Mouse (Mus musculus) c-Kit-positive CD71-positive TER-119-positive erythroid progenitor cells, embryonic 14.5 days (primary cell): Measurements from ENCODE around the gene Nkpd1.

ENCODE experiments used
- DNase-seq: peaks from one replicate; pipeline ENCODE4 v3.0.0-alpha.2; 2013; ENCODE audit warnings: low spot score

The Nkpd1 gene

DNA sequence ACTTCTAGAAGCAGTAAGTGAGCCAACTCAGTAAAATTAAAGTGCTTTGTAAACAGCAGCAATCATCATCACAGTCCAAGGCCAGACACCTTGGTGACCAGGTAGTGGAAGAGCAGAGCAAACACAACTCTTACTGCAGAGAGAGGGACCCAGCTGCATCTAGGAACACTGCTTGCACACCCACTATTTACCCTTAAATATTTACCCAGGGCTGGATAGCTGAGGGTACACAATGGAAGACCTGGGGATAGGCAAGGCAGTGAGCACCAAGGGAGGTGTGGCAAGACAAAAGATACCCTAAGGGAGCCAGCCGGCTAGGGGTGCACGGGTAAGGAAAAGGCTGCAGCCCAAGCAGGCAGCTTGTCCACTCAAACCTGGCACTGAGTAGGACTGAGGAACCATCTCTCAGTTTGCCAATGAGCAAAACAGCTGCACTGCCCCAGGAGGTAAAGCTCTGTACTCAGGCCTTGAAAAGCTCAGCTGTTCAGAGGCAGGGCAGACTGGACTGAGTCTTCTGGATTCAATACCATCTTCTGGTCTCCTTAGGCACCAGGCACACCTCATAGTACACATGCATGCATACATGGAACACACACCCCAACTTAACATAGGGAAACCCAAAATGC, 29.8 kb downstream of the Nkpd1 start:
- DNase-seq = no peak

GRCm38 (mm10) chr7:19549394-19549793, 31.8 kb downstream of the Nkpd1 start:
- no peak for DNase-seq

GRCm38 (mm10) chr7:19551634-19552033, 34.0 kb downstream of the Nkpd1 start:
- no peak for DNase-seq

GRCm38 (mm10) chr7:19552443-19552842, 34.8 kb downstream of the Nkpd1 start:
- no peak for DNase-seq

GRCm38 (mm10) chr7:19554168-19554567, 36.5 kb downstream of the Nkpd1 start:
- DNase-seq = no peak

GRCm38 (mm10) chr7:19557086-19557485, 39.4 kb downstream of the Nkpd1 start:
- DNase-seq = no peak

- no peak for DNase-seq
Measured at GRCm38 (mm10) chr7:19557982-19558900, 40.6 kb downstream of the Nkpd1 start.

DNA sequence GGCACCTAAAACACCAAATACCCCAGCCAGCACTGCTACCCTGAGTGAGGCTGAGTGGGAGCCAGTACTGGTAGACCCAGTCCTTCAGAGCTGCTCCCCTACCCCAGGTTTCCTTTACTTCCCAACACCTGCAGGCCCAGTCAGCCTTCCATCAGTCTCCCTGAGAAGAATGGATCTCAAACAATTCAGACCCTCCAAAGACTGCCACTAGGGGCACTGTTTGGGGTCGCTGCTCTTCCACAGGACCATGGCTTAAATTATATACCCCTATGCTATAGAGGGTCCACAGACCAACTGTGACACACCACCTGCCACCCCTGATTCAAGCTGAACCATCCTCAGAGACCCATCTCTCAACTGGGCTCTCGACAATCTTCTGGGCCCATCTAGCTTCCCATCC, 41.3 kb downstream of the Nkpd1 start:
- no peak for DNase-seq

DNA sequence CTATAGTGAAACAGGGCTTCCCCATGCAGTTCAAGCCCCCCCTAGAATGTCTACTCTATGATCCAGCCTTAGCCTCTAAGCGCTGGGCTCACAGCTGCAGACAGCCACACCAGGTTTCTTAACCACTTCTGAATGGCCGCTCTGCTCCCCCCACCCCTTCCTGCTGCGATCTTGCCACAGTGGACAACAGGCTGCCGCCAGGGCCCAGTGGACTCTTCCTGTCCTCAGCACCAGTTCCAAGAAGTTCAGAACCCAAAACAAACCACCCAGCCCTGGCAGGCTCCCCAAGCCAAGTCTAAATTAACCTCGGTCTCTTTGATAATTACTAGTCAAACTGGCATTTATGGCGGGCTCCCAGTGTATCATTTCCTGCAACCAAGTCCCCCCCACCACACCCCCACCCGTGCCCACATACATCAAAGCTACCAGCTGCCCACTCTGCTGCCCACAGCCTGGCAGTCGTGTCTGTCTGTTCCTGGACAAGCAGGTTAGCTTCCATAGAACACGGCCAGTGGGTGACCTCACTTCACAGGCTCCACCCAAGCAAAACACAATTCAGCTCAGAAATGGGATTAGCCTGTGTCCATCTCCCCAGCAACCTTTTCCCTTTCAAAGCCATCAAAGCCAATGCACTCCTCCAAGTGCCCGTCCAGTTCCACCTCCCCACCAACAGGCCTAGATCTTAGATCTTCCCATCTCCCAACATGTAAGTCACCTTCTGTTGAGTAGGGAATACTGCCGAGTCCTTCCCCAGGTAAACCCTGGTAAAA, 43.0 kb downstream of the Nkpd1 start:
- DNase-seq = no peak

DNA sequence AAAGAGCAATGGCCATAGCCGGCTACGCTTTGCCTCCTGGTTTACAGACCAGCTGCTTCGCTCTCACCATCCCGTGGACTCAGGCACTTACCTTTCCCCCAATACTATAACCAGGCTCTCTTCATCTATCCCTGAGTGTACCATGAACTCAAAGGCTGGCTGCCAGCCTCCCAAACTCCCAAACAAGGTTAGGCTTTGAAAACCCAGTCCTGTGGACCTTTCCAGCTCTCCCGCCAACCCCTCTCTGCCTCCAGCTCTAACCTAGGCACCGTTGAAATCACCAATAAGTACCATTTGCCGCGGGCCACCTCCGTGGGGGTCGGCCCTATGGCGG, 43.8 kb downstream of the Nkpd1 start:
- DNase-seq = no peak

DNA sequence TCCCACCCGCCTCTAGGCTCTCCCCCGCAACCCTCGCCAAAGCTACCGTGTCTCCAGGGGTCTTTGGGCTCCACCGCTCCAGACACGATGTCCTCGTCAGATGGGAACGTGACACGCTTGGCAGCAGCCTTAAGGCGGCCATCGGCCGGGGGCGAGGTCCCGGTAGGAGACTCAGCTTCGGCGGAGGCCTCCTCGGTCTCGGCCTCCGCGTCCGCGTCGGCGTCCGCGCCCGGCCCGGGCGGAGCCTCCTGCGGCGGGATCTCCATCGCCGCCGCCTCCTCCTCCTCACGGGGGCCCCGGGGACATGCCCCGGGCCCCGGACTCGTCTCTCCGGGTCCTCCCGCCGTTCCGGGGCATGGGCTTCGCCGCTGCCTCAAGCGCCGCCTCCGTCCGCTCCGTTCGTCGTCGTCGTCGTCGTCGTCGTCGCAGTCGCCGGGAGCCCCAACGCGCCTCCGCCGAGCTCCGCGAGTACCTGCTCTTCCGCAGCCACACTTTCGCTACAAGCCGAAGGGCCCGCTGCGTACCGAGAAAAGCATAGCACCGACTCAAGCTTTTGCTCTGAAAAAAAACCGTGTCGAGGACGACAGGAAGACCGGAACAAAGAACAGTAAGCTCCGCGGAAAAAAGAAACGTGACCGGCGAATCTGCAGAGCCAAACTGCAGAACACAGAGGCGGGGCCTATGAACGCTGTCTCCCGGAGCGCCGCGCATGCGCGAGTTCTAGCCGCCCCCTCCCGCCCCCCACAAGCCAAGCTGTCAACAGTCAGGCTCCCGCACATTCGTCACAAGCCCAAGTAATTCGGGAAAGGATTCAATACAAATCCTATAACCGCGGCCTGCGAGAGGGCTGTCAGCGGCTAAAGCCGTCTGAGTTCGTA, 44.4 kb downstream of the Nkpd1 start:
- peak; percentile 96 for DNase-seq

GRCm38 (mm10) chr7:19562643-19563410, 45.2 kb downstream of the Nkpd1 start, which contains the start of gene Ppp1r37:
Ppp1r37 (minus strand) TSS chr7:19563076.
- DNase-seq = no peak

- peak; percentile 87 for DNase-seq
Measured at GRCm38 (mm10) chr7:19563884-19564283, 46.2 kb downstream of the Nkpd1 start.

- DNase-seq = no peak
Measured at GRCm38 (mm10) chr7:19564455-19564854, 46.8 kb downstream of the Nkpd1 start.

- no peak for DNase-seq
Measured at GRCm38 (mm10) chr7:19565803-19566202, 48.2 kb downstream of the Nkpd1 start.

DNA sequence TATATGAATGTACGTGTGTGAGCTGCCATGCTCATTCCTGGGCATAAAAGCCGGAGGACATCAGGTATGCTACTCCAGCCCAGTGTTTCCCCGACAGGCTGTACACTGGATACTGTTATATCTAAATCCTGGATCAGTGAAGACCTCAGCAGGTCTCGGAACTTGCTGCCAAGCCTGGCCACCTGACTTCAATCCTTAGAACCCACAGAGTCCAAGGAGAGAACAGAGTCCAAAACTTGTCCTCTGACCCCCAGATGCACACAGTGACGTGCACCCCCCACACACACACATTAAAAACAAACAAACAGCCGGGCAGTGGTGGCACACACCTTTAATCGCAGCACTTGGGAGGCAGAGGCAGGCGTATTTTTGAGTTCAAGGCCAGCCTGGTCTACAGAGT, 49.8 kb downstream of the Nkpd1 start:
- no peak for DNase-seq

GRCm38 (mm10) chr7:19569647-19570046, 52.0 kb downstream of the Nkpd1 start:
- DNase-seq = no peak

GRCm38 (mm10) chr7:19572926-19573775, 55.5 kb downstream of the Nkpd1 start:
- DNase-seq = peak; percentile 82

DNA sequence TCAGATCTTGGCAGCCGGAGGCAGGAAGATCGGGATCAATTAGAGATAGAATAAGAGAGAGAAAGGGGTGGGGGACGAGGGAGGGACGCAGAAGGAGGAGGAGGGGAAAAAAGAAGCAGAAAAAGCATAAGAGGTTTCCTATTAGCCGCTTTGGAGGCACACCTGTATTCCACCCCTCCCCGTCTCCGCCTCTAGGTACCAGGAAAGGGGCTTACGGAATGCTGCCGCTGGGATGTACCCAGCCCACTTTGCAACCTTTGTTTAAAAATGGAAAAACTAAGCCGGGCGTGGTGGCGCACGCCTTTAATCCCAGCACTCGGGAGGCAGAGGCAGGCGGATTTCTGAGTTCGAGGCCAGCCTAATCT, 56.1 kb downstream of the Nkpd1 start:
- DNase-seq = no peak
